Mouse (Mus musculus): ENCODE data around the gene Tnnt3.

- TF ChIP-seq POLR2A (IDR thresholded peaks at IDR 0.05; ENCODE audit: borderline replicate concordance, insufficient read depth, low read length) (no peak), CTCF (IDR thresholded peaks at IDR 0.05; ENCODE audit: borderline replicate concordance, insufficient read depth, low read depth, low read length) (no peak)
Observed at GRCm38 (mm10) chr7:142554625-142555024, 56.0 kb downstream of the Tnnt3 start.
